Mouse (Mus musculus): ENCODE measurements at regions not wholly inside any gene's neighbourhood (a gene's known extent, or its start where the extent isn't known, plus 50 kb on each side); places are given as distances from the start of the nearest gene placed in this dataset.

DNA sequence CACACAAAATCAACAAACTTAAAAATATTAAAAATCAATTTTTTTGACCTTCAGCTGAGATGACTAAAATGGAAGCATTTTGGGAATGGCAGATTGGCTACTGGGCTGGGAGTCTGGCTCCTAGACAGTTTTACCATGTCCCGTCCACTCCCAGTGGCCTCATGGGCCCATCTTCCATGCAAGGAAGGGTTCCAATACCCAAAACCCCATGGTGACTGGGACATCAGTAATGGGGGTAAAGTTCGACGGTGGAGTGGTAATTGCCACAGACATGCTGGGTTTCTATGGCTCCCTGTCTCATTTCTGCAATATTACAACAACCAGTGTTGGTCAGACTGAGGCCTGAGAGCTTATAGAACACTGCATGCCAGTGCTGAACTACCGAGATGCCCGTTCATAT is 82.2 kb downstream of the Il20rb start:
- DNase-seq (ENCODE audit: extremely low read depth, insufficient read length, low spot score): no peak

- DNase-seq (ENCODE audit: extremely low read depth, insufficient read length, low spot score): peak; percentile 11
These were observed 86.2 kb downstream of the Il20rb start for GRCm38 (mm10) chr9:100400366-100400765.

DNA sequence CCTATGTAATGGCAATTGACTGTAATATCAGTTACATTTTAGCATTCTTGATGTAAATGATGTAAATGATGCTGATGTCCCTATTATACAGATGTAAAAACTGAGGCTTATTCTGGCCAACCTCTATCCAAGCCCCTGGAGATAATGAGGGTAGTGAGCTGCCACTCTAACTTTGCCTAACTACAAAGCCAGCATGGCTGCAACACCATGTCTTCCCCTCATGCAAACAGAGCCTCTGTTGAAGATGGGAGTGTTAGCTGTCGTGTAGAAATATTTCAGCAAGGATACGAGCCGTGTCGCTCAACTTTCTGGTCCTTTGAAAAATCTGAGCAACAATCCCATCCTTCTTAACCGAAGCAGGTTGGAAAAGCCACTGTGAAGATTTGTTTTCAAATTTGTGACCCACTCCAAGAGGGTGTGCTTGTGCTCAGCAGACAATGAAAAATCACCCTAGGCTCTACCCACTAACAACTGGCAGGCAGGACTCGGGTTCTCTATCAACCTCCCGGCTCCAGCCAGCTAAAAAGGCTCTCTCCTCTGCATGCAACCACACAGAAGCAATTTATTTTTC is 90.2 kb downstream of the Il20rb start:
- no peak for DNase-seq (ENCODE audit: extremely low read depth, insufficient read length, low spot score)

- peak; percentile 14 for DNase-seq (ENCODE audit: extremely low read depth, insufficient read length, low spot score)
These were observed 90.9 kb downstream of the Il20rb start for GRCm38 (mm10) chr9:100395711-100396110.

GRCm38 (mm10) chr9:100394632-100395031 is 92.0 kb downstream of the Il20rb start:
- DNase-seq (ENCODE audit: extremely low read depth, insufficient read length, low spot score): no peak

DNA sequence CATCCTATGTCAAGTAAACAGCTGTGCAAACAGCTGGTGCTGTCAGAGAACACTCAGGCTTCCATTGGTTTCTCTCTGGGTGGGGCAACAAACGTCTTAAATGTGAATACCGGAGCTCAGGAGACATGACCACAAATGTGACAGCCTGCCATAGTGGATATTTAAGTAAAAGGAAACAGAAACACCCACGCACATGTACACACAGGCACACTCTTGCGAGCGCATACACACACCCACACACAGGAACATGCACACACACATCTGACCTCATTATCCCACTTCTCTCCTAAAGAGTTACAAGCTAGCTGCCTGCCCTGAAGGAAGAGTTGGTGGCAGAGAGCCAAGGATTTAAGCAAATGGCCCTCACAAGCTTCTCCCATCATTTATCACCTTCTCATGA is 92.4 kb downstream of the Il20rb start:
- DNase-seq (ENCODE audit: extremely low read depth, insufficient read length, low spot score): no peak

DNA sequence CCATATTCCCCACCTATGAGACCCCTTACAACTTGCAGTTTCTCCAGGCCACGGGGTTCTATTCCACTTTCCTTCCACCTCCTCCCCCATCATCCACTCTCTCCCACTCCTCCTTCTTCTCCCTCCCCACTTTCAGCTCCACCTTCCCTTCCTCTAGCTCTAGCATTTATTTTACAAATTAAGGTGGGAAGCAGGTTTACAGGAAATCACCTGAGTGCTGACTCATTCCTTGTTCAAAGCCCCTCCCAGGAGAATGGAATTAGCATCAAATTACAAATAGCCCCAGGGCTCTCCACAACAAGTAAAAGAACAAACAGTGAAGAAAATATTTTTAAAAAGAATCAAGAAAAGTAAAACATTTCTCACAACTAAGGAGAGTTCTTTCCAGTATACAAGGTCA is 94.3 kb downstream of the Il20rb start:
- DNase-seq (ENCODE audit: extremely low read depth, insufficient read length, low spot score): no peak

DNA sequence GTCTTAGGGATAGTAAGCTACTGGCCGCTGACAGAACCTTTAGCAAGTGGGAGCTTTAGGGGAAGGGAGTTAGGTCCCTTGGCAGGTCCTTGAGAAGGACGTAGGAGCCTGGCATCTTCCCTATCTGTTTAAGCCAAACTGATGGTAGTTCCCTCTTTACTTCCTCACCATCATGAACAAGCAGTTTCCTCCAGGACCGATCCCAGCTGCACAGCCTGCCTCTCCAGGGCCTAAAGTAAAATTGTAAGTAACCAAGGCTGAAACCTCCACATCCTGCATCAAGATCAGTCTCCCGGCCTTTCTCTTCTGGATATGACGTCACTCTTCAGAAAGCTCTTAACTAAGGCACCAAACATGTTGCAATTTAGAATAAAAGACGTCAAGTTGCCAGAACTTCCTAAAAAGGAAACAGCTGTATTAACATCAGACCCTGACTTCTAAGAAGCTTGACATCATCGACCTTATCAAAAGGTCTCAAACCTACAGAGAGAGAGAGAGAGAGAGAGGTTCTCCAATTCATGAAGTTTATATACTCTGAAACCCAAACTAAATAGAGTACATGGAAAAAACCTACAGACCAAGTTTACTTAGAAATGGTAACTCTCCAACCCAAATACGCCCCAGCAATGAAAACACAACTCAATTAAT is 94.9 kb downstream of the Il20rb start:
- no peak for DNase-seq (ENCODE audit: extremely low read depth, insufficient read length, low spot score)

DNA sequence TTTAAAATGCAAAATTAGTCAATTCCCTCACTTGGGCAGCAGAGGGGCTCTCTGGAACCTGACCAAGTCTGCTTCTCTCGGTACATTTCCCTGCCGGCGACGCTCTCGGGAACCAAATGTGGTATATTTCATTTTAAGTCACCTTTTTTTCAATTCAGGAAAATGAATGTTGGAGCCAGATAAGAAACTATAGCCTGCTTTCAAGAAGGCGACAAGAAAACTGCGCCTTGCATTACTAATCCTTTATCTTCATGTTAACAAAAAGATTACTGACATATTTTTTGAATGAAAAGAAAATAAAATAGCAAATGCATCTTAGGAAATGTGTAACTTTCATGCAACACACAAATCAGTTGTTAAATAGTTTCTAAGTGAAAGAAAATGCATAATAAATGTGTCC is 98.2 kb downstream of the Il20rb start:
- DNase-seq (ENCODE audit: extremely low read depth, insufficient read length, low spot score): no peak

- DNase-seq (ENCODE audit: extremely low read depth, insufficient read length, low spot score): no peak
These were observed 99.4 kb downstream of the Il20rb start for GRCm38 (mm10) chr9:100387171-100387685.

GRCm38 (mm10) chr9:100382492-100382891 is 104.1 kb downstream of the Il20rb start:
- DNase-seq (ENCODE audit: extremely low read depth, insufficient read length, low spot score): no peak

DNA sequence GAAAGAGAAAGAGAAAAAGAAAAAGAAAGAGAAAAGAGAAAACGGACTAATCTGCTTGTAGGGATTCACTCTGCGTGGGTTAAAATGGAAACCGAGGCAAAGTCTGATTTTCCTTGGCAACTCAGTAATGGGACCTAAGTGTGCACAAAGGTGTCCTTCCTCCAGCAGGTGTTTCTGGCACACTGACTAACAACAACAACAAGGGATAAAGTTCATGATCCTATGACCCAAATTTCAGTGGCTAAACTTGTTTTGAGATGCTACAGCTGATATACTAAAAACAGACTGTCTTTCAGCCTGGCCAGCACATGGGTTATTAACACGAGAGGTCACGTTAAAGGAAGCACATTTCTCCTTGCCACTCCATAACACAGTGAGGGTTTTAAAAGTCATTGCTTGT is 116.7 kb downstream of the Il20rb start:
- no peak for DNase-seq (ENCODE audit: extremely low read depth, insufficient read length, low spot score)

GRCm38 (mm10) chr9:100366816-100367215 is 119.8 kb downstream of the Il20rb start:
- no peak for DNase-seq (ENCODE audit: extremely low read depth, insufficient read length, low spot score)

GRCm38 (mm10) chr9:100359934-100360716 is 126.5 kb downstream of the Il20rb start:
- DNase-seq (ENCODE audit: extremely low read depth, insufficient read length, low spot score): no peak

DNA sequence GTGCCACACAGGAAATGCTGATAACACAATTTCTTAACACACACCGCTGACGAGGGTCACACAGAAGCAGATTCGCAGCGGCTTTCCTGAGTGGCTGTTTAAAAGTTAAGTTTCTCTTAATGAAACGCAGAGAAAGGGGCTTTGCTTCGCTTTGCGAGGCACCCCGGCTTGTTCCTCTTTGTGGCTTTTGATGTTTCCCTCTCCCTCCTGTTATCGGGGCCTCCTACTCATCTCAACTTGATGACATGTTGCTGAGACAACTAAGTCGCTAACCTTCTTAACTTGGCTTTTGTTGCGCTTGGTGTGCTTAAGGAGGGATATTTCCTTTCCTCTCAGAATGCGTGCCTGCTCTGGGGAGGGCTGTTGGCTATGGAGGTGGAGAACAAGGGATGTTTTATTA is 129.0 kb downstream of the Il20rb start:
- no peak for DNase-seq (ENCODE audit: extremely low read depth, insufficient read length, low spot score)

- no peak for DNase-seq (ENCODE audit: extremely low read depth, insufficient read length, low spot score)
These were observed 145.8 kb downstream of the Il20rb start for GRCm38 (mm10) chr9:100340796-100341195.

DNA sequence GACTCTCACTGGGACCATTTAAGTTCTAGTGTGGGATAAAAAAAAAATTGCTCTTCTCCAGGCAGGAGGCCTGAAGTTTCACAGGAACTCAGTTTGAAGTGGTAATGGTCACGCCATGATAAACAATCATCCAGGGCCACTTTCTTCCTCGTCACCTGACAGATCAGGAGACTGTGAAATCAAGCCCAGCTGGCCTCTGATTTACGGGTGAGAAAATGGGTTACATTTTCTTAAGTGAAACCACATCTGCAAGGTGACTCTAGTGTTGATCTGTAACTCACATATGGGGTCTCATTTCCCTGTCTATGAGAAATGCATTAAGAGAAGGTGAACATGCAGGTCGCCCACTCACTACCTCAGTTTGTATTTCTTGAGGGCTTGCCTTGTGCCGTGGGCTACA is 178.8 kb downstream of the Il20rb start:
- DNase-seq (ENCODE audit: extremely low read depth, insufficient read length, low spot score): no peak

- no peak for DNase-seq (ENCODE audit: extremely low read depth, insufficient read length, low spot score)
These were observed 179.2 kb downstream of the Il20rb start for GRCm38 (mm10) chr9:100307364-100307763.

DNA sequence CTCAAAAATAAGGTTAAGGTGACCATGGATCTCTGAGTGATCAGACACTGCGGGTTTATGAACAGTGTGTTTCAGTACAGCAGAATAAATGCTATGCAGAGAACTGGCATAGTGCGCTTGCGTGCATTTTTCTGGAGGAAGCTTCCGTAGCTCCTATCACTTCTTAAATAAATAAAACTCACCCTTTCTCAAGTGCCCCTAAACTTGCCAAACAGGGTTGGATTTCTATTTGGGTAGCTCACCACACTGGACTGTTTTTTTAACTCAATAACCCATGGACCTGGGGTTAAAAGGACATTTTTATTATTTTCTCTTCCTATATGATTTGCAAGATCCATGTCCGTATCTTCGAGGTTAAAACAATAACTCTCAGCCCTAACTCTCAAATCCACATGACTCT is 182.8 kb downstream of the Il20rb start:
- DNase-seq (ENCODE audit: extremely low read depth, insufficient read length, low spot score): no peak

- DNase-seq (ENCODE audit: extremely low read depth, insufficient read length, low spot score): no peak
These were observed 185.0 kb downstream of the Il20rb start for GRCm38 (mm10) chr9:100301613-100302012.

- DNase-seq (ENCODE audit: extremely low read depth, insufficient read length, low spot score): no peak
These were observed 209.2 kb downstream of the Il20rb start for GRCm38 (mm10) chr9:100277361-100277760.
